In genomic region chr15:83170956-83171659, GRCm38 (mm10) we compare ENCODE assay signal across 8 mouse cellular contexts. TPM values are rescaled to one million over a fixed set of nuclear protein-coding genes. Genes with fewer than 3 reads are reported as not detected.
A peak's percentile ranks its signal among the peaks of the same experiment; 100 is the strongest.
DNase-seq lines count a peak whose midpoint lies in the region; ATAC-seq and TF ChIP-seq lines count a peak whose summit lies in the region.

No protein-coding gene starts in this region.

- TF ChIP-seq POLR2A in heart, adult 2 months (IDR thresholded peaks at IDR 0.05; ENCODE audit: insufficient read depth, low read depth, low read length) = no peak
- TF ChIP-seq POLR2A in MEL (IDR thresholded peaks at IDR 0.05; ENCODE audit: control insufficient read depth in 1 of 2, insufficient read depth in 1 of 2, low read depth in 1 of 2, low read length in 2 of 2, poor library complexity in 1 of 2) = no peak

- WGBS in heart, adult 2 months = 32% methylated on average over 8 of the region's 8 CpGs
- WGBS in forebrain, embryonic 14.5 days = 42% methylated on average over 8 of the region's 8 CpGs
- WGBS in limb, embryonic 13.5 days = 42% methylated on average over 8 of the region's 8 CpGs
- WGBS in neural tube, embryonic 15.5 days = 41% methylated on average over 8 of the region's 8 CpGs

- no peak for TF ChIP-seq EP300 in heart, adult 2 months (IDR thresholded peaks at IDR 0.05; ENCODE audit: insufficient read depth, low read depth, low read length)
- TF ChIP-seq EP300 in MEL (IDR thresholded peaks at IDR 0.05; ENCODE audit: low read depth in 1 of 2, low read length in 2 of 2) = no peak

- no peaks in the 10 kb centered on the region for H3K36me3 ChIP-seq in heart, adult 2 months (ENCODE audit: control insufficient read depth, insufficient read depth, low read length)
- H3K36me3 ChIP-seq in MEL (ENCODE audit: control insufficient read depth in 1 of 2, insufficient read depth in 2 of 2, low read length in 2 of 2) = peaks cover 0 to 13% of the 10 kb centered on the region in 2 experiments; a peak in 2 of 4 replicates
- no peaks in the 10 kb centered on the region for H3K36me3 ChIP-seq in forebrain, embryonic 14.5 days (ENCODE audit: control insufficient read depth, insufficient read depth, low read length)
- peaks cover 3% of the 10 kb centered on the region for H3K36me3 ChIP-seq in limb, embryonic 13.5 days
- no peaks in the 10 kb centered on the region for H3K36me3 ChIP-seq in neural tube, embryonic 15.5 days

- H3K4me2 ChIP-seq in forebrain, embryonic 14.5 days (ENCODE audit: low read length) = peak overlapping the region; percentile 65
- H3K4me2 ChIP-seq in limb, embryonic 13.5 days (replicated peaks) = peak overlapping the region; percentile 88
- H3K4me2 ChIP-seq in neural tube, embryonic 15.5 days = peak overlapping the region; percentile 73

- intact Hi-C loops in heart, adult 2 months (cut with DNase I) = loop anchor here (5.0 kb wide), 1 partner anchor 36 kb away; no protein-coding TSS in a partner anchor

- peak overlapping the region; percentile 96 for H3K27ac ChIP-seq in heart, adult 2 months
- no peak overlapping the region for H3K27ac ChIP-seq in MEL (ENCODE audit: control insufficient read depth, low read depth, low read length)
- no peak overlapping the region for H3K27ac ChIP-seq in forebrain, embryonic 14.5 days (ENCODE audit: low read depth, low read length)
- H3K27ac ChIP-seq in limb, embryonic 13.5 days = peak overlapping the region; percentile 22
- peak overlapping the region; percentile 91 for H3K27ac ChIP-seq in neural tube, embryonic 15.5 days (replicated peaks)

- peaks cover 26% of the 10 kb centered on the region for H3K4me1 ChIP-seq in heart, adult 2 months (ENCODE audit: control insufficient read depth, insufficient read depth, low read length)
- H3K4me1 ChIP-seq in MEL (ENCODE audit: control insufficient read depth in 1 of 2, insufficient read depth in 2 of 2, low read length in 2 of 2) = peaks cover 7 to 20% of the 10 kb centered on the region in 2 experiments
- peaks cover 13% of the 10 kb centered on the region for H3K4me1 ChIP-seq in forebrain, embryonic 14.5 days (ENCODE audit: control insufficient read depth, insufficient read depth, low read length)
- H3K4me1 ChIP-seq in limb, embryonic 13.5 days = peaks cover 31% of the 10 kb centered on the region
- H3K4me1 ChIP-seq in neural tube, embryonic 15.5 days = peaks cover 53% of the 10 kb centered on the region

- DNase-seq in heart, adult 2 months = no peak
- DNase-seq in heart, adult 9 months (ENCODE audit: low spot score in 2 of 2) = no peak
- peak; percentile 73 for DNase-seq in MEL (ENCODE audit: low read depth, low spot score)
- DNase-seq in forebrain, embryonic 14.5 days (ENCODE audit: low spot score) = peak; percentile 26
- DNase-seq in ovary, postnatal 36 days (ENCODE audit: low spot score) = no peak
- no peak for DNase-seq in urinary bladder, postnatal 36 days (ENCODE audit: low spot score in 2 of 2)

- no peak for TF ChIP-seq CTCF in heart, adult 2 months (IDR thresholded peaks at IDR 0.05)
- TF ChIP-seq CTCF in MEL (IDR thresholded peaks at IDR 0.05 in 2 of 3, conservative IDR thresholded peaks at IDR 0.05 in 1 of 3; ENCODE audit: control insufficient read depth in 1 of 3, insufficient read depth in 1 of 3, low read depth in 2 of 3, low read length in 3 of 3, poor library complexity in 1 of 3, severe bottlenecking in 1 of 3) = no peak

- TF ChIP-seq RAD21 in MEL (IDR thresholded peaks at IDR 0.05; ENCODE audit: low read depth, low read length) = no peak

- no peak for ATAC-seq in forebrain, embryonic 14.5 days
- no peak for ATAC-seq in limb, embryonic 13.5 days (ENCODE audit: low FRiP score, low read depth)
- ATAC-seq in neural tube, embryonic 15.5 days (ENCODE audit: low FRiP score) = no peak

- peak overlapping the region; percentile 92 for H3K4me3 ChIP-seq in heart, adult 2 months
- peak overlapping the region; percentile 61 to 95 for H3K4me3 ChIP-seq in MEL (ENCODE audit: control insufficient read depth in 1 of 2, insufficient read depth in 1 of 2, low read depth in 2 of 2, low read length in 2 of 2)
- peak overlapping the region; percentile 89 for H3K4me3 ChIP-seq in forebrain, embryonic 14.5 days (ENCODE audit: low read depth, low read length)
- peak overlapping the region; percentile 94 for H3K4me3 ChIP-seq in limb, embryonic 13.5 days
- H3K4me3 ChIP-seq in neural tube, embryonic 15.5 days (replicated peaks) = peak overlapping the region; percentile 99

- H3K79me2 ChIP-seq in heart, adult 2 months (replicated peaks; ENCODE audit: control insufficient read depth, insufficient read depth, low read length) = no peaks in the 10 kb centered on the region
- H3K79me2 ChIP-seq in MEL (ENCODE audit: control insufficient read depth, insufficient read depth, low read length, poor library complexity) = no peaks in the 10 kb centered on the region; the same call in 1 of the 2 replicates

- peak overlapping the region; percentile 77 for H3K9ac ChIP-seq in heart, adult 2 months (ENCODE audit: low read depth, low read length)
- H3K9ac ChIP-seq in MEL (ENCODE audit: control insufficient read depth, low read depth, low read length, poor library complexity, severe bottlenecking) = peak overlapping the region; percentile 66
- peak overlapping the region; percentile 88 for H3K9ac ChIP-seq in forebrain, embryonic 14.5 days (ENCODE audit: low read length)
- peak overlapping the region; percentile 87 for H3K9ac ChIP-seq in limb, embryonic 13.5 days
- H3K9ac ChIP-seq in neural tube, embryonic 15.5 days (replicated peaks) = peak overlapping the region; percentile 93

- H3K27me3 ChIP-seq in heart, adult 2 months (ENCODE audit: control insufficient read depth, insufficient read depth, low read length) = no peaks in the 10 kb centered on the region
- no peaks in the 10 kb centered on the region for H3K27me3 ChIP-seq in MEL (ENCODE audit: control insufficient read depth in 1 of 2, insufficient read depth in 2 of 2, low read length in 2 of 2)
- no peaks in the 10 kb centered on the region for H3K27me3 ChIP-seq in forebrain, embryonic 14.5 days (replicated peaks; ENCODE audit: control insufficient read depth, insufficient read depth, low read length)
- H3K27me3 ChIP-seq in limb, embryonic 13.5 days = no peaks in the 10 kb centered on the region
- no peaks in the 10 kb centered on the region for H3K27me3 ChIP-seq in neural tube, embryonic 15.5 days (replicated peaks)

- no peaks in the 10 kb centered on the region for H3K9me3 ChIP-seq in MEL (replicated peaks; ENCODE audit: insufficient read depth, low read length)
- no peaks in the 10 kb centered on the region for H3K9me3 ChIP-seq in forebrain, embryonic 14.5 days (replicated peaks; ENCODE audit: control insufficient read depth, low read length)
- no peaks in the 10 kb centered on the region for H3K9me3 ChIP-seq in limb, embryonic 13.5 days
- H3K9me3 ChIP-seq in neural tube, embryonic 15.5 days (replicated peaks) = no peaks in the 10 kb centered on the region

TF ChIP-seq in MEL, 35 proteins besides CTCF, POLR2A, EP300 and RAD21:
- TF ChIP-seq NELFE (IDR thresholded peaks at IDR 0.05; ENCODE audit: low read depth, low read length) (no peak), RCOR1 (IDR thresholded peaks at IDR 0.05; ENCODE audit: low read depth, low read length) (0 out of 2 replicates have a peak, but pooled peaks have one; percentile 35), ZNF384 (IDR thresholded peaks at IDR 0.05; ENCODE audit: low read depth, low read length) (0 out of 2 replicates have a peak, but pooled peaks have one; percentile 41), USF1 (IDR thresholded peaks at IDR 0.05; ENCODE audit: low read depth, low read length) (no peak), TBP (IDR thresholded peaks at IDR 0.05; ENCODE audit: low read depth, low read length) (no peak), MXI1 (IDR thresholded peaks at IDR 0.05; ENCODE audit: low read depth, low read length) (0 out of 2 replicates have a peak, but pooled peaks have one; percentile 18), TAL1 (IDR thresholded peaks at IDR 0.05; ENCODE audit: low read length) (no peak), MAFK (IDR thresholded peaks at IDR 0.05; ENCODE audit: borderline replicate concordance, low read depth, low read length) (no peak), ZMIZ1 (IDR thresholded peaks at IDR 0.05; ENCODE audit: low read depth, low read length) (no peak), NRF1 (IDR thresholded peaks at IDR 0.05; ENCODE audit: insufficient read depth, low read depth, low read length, poor library complexity, severe bottlenecking) (no peak), ETS1 (IDR thresholded peaks at IDR 0.05; ENCODE audit: low read depth, low read length) (0 out of 2 replicates have a peak, but pooled peaks have one; percentile 14)

RNA-seq across cellular contexts. Expression of gene Cyb5r3, which starts 1.3 kb away (rescaled TPM):
- 10 to 100 TPM; 75.6 to 87.2 TPM for total RNA-seq in heart, adult 2 months (2021)
- 97.7 and 103 TPM in 2 replicates for polyA plus RNA-seq in heart, adult 2 months (2012; rRNA removed)
- total RNA-seq in MEL (2012; rRNA removed) = 20.8 and 22.6 TPM in 2 replicates
- polyA plus RNA-seq in MEL (2012; ENCODE audit: insufficient read depth in 1 of 2, insufficient read length in 2 of 2, low read depth in 1 of 2, low replicate concordance in 2 of 2, missing spikeins in 1 of 2) = 10 to 100 TPM in 1 of 2 experiments, not detected in 1; 67.0 TPM
- 63.3 and 75.1 TPM in 2 replicates for polyA plus RNA-seq in forebrain, embryonic 14.5 days (2014; fragmentation: Nextera tagmentation; extraction: Ambion mirVana)
- 108 and 110 TPM in 2 replicates for polyA plus RNA-seq in limb, embryonic 13.5 days (2015; fragmentation: Nextera tagmentation; extraction: Ambion mirVana)
- polyA plus RNA-seq in neural tube, embryonic 15.5 days (2015; fragmentation: Nextera tagmentation; extraction: Ambion mirVana) = 112 and 128 TPM in 2 replicates

RNA-seq across cellular contexts. Expression of gene Poldip3, which starts 21.9 kb away (rescaled TPM):
- total RNA-seq in heart, adult 2 months (2021) = 10 to 100 TPM; 23.6 to 24.7 TPM
- 20.0 and 27.0 TPM in 2 replicates for polyA plus RNA-seq in heart, adult 2 months (2012; rRNA removed)
- 104 and 113 TPM in 2 replicates for total RNA-seq in MEL (2012; rRNA removed)
- polyA plus RNA-seq in MEL (2012; ENCODE audit: insufficient read depth in 1 of 2, insufficient read length in 2 of 2, low read depth in 1 of 2, low replicate concordance in 2 of 2, missing spikeins in 1 of 2) = 100 to 1,000 TPM in 1 of 2 experiments, not detected in 1; 123 TPM
- polyA plus RNA-seq in forebrain, embryonic 14.5 days (2014; fragmentation: Nextera tagmentation; extraction: Ambion mirVana) = 158 and 167 TPM in 2 replicates
- polyA plus RNA-seq in limb, embryonic 13.5 days (2015; fragmentation: Nextera tagmentation; extraction: Ambion mirVana) = 158 and 165 TPM in 2 replicates
- polyA plus RNA-seq in neural tube, embryonic 15.5 days (2015; fragmentation: Nextera tagmentation; extraction: Ambion mirVana) = 127 and 134 TPM in 2 replicates

RNA-seq across cellular contexts. Expression of gene Rrp7a, which starts 48.5 kb away (rescaled TPM):
- 10 to 100 TPM; 39.9 to 40.9 TPM for total RNA-seq in heart, adult 2 months (2021)
- 60.0 and 62.0 TPM in 2 replicates for polyA plus RNA-seq in heart, adult 2 months (2012; rRNA removed)
- 134 and 155 TPM in 2 replicates for total RNA-seq in MEL (2012; rRNA removed)
- 100 to 1,000 TPM; 283 to 483 TPM for polyA plus RNA-seq in MEL (2012; ENCODE audit: insufficient read depth in 1 of 2, insufficient read length in 2 of 2, low read depth in 1 of 2, low replicate concordance in 2 of 2, missing spikeins in 1 of 2)
- polyA plus RNA-seq in forebrain, embryonic 14.5 days (2014; fragmentation: Nextera tagmentation; extraction: Ambion mirVana) = 64.2 and 67.3 TPM in 2 replicates
- polyA plus RNA-seq in limb, embryonic 13.5 days (2015; fragmentation: Nextera tagmentation; extraction: Ambion mirVana) = 59.4 and 63.9 TPM in 2 replicates
- polyA plus RNA-seq in neural tube, embryonic 15.5 days (2015; fragmentation: Nextera tagmentation; extraction: Ambion mirVana) = 77.4 and 81.1 TPM in 2 replicates

Comparison
In these comparisons a context has a peak if more than half of its experiments do, and no peak if none do; other contexts are left out.
1. DNase-seq: peak in MEL (single experiment) and forebrain, embryonic 14.5 days (single experiment); none in heart, adult 2 months (0 of 2), heart, adult 9 months (0 of 2), ovary, postnatal 36 days (single experiment) and urinary bladder, postnatal 36 days (0 of 2).
2. H3K27ac ChIP-seq: peak in heart, adult 2 months (single experiment), limb, embryonic 13.5 days (single experiment) and neural tube, embryonic 15.5 days (single experiment); none in MEL (single experiment) and forebrain, embryonic 14.5 days (single experiment).
3. Peak in every context shown above with its lines, with median percentiles within 50 percentile points of each other: H3K4me3 ChIP-seq, H3K9ac ChIP-seq and H3K4me2 ChIP-seq.